Mouse (Mus musculus): ENCODE measurements at regions not wholly inside any gene's neighbourhood (a gene's known extent, or its start where the extent isn't known, plus 50 kb on each side); places are given as distances from the start of the nearest gene placed in this dataset.

GRCm38 (mm10) chrX:77980676-77981075 is 55.8 kb upstream of the 5430402E10Rik start:
- DNase-seq, result peak in 1 of 2 experiments; percentile 4
